8 mouse cellular contexts compared by ENCODE assay signal in genomic region chrX:38455890-38456634, GRCm38 (mm10). TPM values are rescaled to one million over a fixed set of nuclear protein-coding genes. Genes with fewer than 3 reads are reported as not detected.
A peak's percentile ranks its signal among the peaks of the same experiment; 100 is the strongest.
DNase-seq lines count a peak whose midpoint lies in the region; ATAC-seq lines count a peak whose summit lies in the region.

Lamp2 (minus strand) TSS chrX:38456454.

- no peaks in the 10 kb centered on the region for H3K27me3 ChIP-seq in hindbrain, embryonic 12.5 days

- no peaks in the 10 kb centered on the region for H3K36me3 ChIP-seq in hindbrain, embryonic 12.5 days

- H3K4me1 ChIP-seq in hindbrain, embryonic 12.5 days = 0 out of 2 replicates have a peak, but pooled peaks cover 2% of the 10 kb centered on the region

- WGBS in hindbrain, embryonic 12.5 days = 10% methylated on average over 47 of the region's 47 CpGs

- no peaks in the 10 kb centered on the region for H3K9me3 ChIP-seq in hindbrain, embryonic 12.5 days (replicated peaks)

- H3K4me2 ChIP-seq in hindbrain, embryonic 12.5 days (replicated peaks) = peak within 1 kb of the TSS; percentile 60

- peak within 1 kb of the TSS; percentile 61 for H3K4me3 ChIP-seq in hindbrain, embryonic 12.5 days

- H3K27ac ChIP-seq in hindbrain, embryonic 12.5 days = peak within 1 kb of the TSS; percentile 73

- peak; percentile 91 for DNase-seq in NIH3T3 (ENCODE audit: low read depth)
- DNase-seq in cerebellum, postnatal 10 days = peak; percentile 85 to 86
- DNase-seq in frontal cortex, postnatal 10 days (ENCODE audit: low spot score in 2 of 2) = peak; percentile 68 to 70
- peak; percentile 56 to 85 for DNase-seq in layer of hippocampus, postnatal 14 days (ENCODE audit: low spot score in 2 of 2)
- peak; percentile 80 for DNase-seq in lung, postnatal 14 days
- DNase-seq in retina, adult 2 months (ENCODE audit: low read depth, low spot score) = peak; percentile 59
- peak; percentile 64 to 72 for DNase-seq in thymus, postnatal 36 days

- ATAC-seq in hindbrain, embryonic 12.5 days (ENCODE audit: low FRiP score) = peak; percentile 99

- H3K9ac ChIP-seq in hindbrain, embryonic 12.5 days = peak within 1 kb of the TSS; percentile 69

RNA-seq across cellular contexts. Expression of gene Lamp2, which starts in this region (rescaled TPM):
- 82.8 and 88.4 TPM in 2 replicates for polyA plus RNA-seq in hindbrain, embryonic 12.5 days (2016; fragmentation: Nextera tagmentation; extraction: Ambion mirVana)
- total RNA-seq in layer of hippocampus, postnatal 14 days (2021) = 10 to 100 TPM; 66.3 to 73.2 TPM

Comparison
In these comparisons a context has a peak if more than half of its experiments do, and no peak if none do; other contexts are left out.
1. Peak in every context shown above with its lines: DNase-seq, ATAC-seq, H3K4me3 ChIP-seq and H3K27ac ChIP-seq.